Mouse (Mus musculus) ES-Bruce4 (cell line): ENCODE results near the gene Xrcc3.

Source experiments
- CTCF ChIP-seq: IDR thresholded peaks from one replicate; pipeline ENCODE4 v1.8.1; 2011; ENCODE audit warnings: low read depth, low read length
- EP300 ChIP-seq: IDR thresholded peaks from 2 replicates; pipeline ENCODE4 v1.6.1; 2011; ENCODE audit warnings: low read depth, low read length; ENCODE audit not compliant: insufficient read depth
- POLR2A ChIP-seq: IDR thresholded peaks from one replicate; pipeline ENCODE4 v1.8.1; 2011; ENCODE audit warnings: low read length; ENCODE audit not compliant: insufficient read depth

GRCm38 (mm10) chr12:111777919-111778318 is 35.8 kb downstream of the Xrcc3 start:
- no peak for TF ChIP-seq CTCF
- TF ChIP-seq POLR2A = no peak
- TF ChIP-seq EP300 = no peak
